Mouse (Mus musculus): ENCODE results near the gene Nr1d1.

GRCm38 (mm10) chr11:98730727-98731126 lies 44.4 kb downstream of the Nr1d1 start:
- TF ChIP-seq CTCF (IDR thresholded peaks at IDR 0.05; ENCODE audit: insufficient read depth, low read depth, low read length), result no peak
- no peak for TF ChIP-seq POLR2A (IDR thresholded peaks at IDR 0.05; ENCODE audit: insufficient read depth, low read depth, low read length)
